Mouse (Mus musculus) erythroid progenitor cell, adult 5-6 weeks (primary cell): Measurements from ENCODE around the gene Zbp1. TPM values are rescaled to one million over a fixed set of nuclear protein-coding genes. Genes with fewer than 3 reads are reported as not detected.

Experiments used
- ATAC-seq: replicated peaks from 2 replicates; pipeline ENCODE4 v1.8.0; 2016; ENCODE audit warnings: moderate number of reproducible peaks, mild to moderate bottlenecking, moderate TSS enrichment, inconsistent platforms; ENCODE audit not compliant: poor library complexity, low FRiP score, severe bottlenecking
- total RNA-seq, 2 experiments: library from RNA; stranded (forward) in 1 of 2; stranded (reverse) in 1 of 2; fragments of 150-400 nt in 1 of 2; fragments of 186-747, 209-891 nt in 1 of 2; gene quantifications; 2 replicates each; pipeline versions ENCODE4 v1.2.3 to v1.2.4; 2015 to 2017; ENCODE audit warnings: low replicate concordance in 2 of 2

Zbp1 gene
- total RNA-seq (2015; ENCODE audit: low replicate concordance) (2.2 TPM in 1 of 2 replicates, not detected in the other), total RNA-seq (2017; ENCODE audit: low replicate concordance) (1.2 and 9.6 TPM in 2 replicates)

DNA sequence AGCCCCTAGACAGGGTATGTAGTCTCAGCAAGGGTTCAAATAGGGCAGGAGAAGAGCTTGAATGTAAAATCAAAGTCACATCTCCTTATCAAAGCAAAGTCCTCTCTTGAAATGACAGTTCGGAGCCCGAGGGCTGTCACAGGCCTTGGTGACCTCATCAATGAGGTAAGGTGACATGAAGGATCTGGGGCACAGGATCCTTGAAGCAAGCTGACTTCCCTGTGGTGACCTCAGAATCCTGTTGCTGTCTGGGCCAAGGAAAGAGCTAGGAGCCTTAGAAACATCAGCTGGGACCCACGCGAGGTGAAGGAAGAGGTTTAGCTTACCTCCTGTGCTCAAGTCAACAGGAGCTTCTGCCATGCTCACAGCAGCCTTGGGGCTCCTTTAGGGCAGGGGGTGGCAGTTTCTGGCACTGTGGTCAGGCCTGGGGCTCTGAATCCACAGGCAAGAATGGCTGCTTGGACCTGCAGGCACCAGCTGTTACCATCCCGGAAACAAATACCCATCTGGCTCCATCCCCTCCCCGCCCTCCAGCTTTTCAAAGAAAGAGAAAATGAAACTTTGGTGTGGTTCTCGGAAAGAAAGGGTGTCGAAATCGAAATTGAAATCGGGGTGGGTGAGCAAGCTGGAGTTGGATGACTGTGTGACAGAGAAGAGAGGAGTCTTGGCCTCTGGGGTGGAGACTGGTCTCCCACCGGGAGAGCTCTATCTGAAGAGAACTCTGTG lies at the start of gene Zbp1:
Gene Zbp1, minus strand, starts transcription at position 508 of the 726 bp plus-strand sequence.
- ATAC-seq: no peak

DNA sequence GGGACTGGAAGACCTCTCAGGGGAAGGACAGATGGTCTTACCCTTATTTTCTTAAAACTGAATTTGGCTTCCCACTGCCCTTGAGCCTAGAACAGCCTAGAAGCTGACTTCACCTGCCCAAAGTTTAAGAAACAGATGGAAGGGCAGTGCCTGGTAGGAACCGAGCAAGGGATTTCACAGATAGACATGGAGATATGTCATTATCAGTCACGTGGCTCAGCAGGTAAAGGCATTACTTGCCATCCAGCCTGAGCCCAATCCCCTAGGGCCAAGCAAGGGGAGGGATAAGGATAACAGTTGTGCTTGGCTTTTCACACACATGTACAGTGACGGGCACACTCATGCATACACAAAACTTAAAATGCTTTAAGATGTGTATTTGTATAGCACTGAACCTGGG lies 48.8 kb upstream of the Zbp1 start:
- ATAC-seq: no peak

DNA sequence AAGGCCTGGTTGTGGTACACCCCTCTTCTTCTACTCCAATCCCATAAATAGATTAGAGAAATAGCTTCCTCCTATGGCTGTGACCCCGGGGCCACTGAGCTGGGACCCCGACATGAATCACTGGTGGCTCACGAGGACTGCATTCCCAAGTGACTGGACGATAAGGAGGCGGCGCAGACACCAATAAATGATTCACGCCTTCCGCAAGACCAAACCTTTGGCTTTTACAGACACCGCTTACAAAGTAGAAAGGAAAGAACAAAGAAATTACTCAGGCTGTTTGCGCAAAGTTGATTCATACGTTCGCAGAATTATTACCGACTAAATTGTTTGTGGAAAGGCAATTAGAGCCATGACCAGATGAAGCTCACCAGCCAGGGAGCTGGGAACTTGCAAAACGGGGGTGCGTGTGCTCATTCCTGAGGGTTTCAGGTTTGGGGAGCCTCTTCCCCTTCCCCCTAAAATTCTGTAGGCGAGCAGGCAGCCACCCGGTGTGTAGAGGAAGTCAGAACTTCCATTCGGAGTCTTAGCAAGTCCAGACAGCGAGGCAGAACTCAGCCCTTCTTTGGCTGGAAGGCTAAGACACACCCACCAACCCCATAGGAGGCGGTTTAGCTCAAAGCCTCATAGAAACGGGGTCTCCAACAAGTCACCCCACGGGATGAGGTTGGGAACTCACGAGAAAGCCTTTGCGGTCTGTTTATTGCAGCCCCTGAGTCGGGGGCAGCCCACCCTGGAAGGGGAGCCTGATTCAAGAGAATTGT lies 47.8 kb upstream of the Zbp1 start:
- ATAC-seq: no peak

DNA sequence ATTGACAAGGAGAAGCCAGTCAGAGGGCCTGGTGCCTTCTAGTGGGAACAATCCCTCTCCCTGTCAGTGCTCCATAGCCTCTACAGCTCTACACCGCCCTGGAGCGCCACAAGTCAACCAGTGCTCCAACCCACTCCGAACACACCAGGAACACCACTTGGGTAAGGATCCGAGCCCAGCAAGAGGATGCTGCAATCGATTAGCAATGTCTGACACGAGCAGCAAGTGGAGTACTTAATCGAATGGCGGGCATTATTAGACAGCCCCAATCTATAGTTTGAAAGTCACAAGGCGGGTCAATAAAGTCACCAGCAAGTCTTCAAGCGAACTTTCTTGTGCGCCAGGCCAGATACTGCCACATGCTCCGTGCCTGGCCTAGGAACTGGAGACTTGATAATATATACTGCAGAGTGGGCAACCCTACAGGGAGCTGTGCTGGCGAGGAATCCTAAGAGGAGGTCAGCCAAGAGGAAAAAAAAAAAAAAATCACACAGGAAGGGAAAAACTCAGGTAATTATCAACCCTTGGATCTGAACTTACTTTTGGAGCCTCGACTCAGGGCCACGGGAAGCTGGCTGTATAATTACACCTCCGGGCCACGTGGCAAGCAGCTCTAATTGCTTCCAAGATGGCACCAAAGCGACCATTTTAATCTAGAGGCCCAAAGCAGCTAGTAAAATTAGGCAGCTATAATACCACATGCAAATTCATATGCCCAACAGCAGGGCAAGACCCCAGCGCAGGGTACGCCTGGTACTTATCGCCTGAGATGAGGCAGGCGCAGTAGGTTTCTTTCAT lies 46.9 kb upstream of the Zbp1 start:
- ATAC-seq: no peak

DNA sequence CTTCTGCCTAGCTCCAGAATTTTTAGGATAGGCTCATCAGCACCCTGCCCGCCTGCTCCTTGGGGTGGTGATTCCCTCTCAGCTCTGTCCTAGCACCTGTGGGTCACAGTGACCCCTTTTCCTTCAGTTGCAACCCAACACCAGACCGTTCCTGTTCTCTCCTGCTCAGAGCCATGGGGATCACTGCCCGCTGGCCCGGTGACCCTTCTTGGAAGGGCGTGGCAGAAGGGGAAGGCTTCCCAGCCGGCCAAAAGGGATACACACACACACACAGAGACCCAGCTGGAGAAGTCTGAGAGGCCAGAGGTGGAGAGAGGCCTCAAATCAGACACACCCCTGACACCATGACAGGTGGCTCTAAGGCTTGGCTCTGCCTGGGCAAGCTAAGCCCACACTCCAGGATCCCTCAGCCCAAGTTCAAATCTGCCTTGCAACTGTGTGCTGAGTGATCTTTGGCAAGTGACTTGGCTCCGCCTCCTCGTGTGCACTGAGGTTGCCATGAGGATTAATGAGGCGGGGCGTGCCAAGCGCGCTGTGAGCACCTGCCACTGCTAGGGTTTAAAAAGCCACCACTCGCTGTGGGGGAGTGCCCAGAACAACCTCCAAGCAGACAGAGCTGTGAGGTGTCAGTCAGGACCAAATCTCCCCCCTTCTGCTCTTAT lies 45.9 kb upstream of the Zbp1 start:
- ATAC-seq: no peak

DNA sequence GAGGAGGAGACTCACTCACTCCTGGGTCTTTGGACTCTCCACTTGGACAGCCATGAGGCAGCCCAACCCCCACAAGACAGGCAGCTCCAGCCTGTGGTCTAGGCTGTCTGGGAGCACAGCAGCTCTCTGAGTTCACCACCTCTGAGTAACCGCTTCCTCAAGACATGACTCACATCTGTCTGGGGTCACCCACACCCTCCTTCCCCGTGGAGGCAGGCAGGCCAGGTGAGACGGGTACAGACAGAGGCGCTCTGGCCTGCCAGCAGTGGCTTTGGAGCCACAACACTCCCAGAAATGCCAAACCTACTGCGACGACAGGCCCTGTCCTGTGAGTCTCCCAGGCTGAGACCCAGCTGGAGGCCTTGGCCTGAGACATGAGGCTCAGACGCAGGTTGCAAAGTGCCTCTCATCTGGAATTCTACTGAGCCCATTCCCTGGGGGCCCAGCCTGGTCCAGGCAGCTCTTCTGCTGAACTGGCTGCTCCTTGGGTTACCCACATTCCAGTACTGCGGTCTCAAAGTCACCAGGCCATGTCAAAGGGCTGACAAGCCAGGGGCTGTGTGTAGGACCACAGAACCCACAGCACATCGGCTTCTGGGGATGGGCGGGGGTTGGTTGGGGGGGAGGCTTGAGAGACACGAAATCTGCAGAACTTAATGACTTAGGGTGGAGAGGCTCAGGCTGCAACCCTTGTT lies 45.1 kb upstream of the Zbp1 start:
- no peak for ATAC-seq

DNA sequence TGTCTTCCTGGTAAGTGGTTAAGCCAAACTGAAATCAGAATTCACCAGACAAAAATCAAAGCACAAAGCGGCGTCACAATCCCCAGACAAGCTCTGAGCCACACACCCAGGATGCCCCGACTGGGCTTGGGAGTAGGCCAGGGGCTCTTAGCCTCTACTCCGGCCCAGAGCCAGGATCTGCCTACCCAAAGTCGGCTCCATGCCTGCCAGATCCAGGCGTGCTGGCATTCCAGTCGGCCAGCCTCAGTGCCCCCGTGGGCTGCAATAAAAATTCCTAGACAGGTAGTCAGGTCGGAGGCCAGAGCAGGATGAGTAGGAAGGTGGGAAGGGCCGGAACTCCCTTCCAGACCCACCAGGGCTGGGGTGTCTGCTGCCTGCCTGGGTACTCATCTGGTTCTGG lies 42.8 kb upstream of the Zbp1 start:
- no peak for ATAC-seq

DNA sequence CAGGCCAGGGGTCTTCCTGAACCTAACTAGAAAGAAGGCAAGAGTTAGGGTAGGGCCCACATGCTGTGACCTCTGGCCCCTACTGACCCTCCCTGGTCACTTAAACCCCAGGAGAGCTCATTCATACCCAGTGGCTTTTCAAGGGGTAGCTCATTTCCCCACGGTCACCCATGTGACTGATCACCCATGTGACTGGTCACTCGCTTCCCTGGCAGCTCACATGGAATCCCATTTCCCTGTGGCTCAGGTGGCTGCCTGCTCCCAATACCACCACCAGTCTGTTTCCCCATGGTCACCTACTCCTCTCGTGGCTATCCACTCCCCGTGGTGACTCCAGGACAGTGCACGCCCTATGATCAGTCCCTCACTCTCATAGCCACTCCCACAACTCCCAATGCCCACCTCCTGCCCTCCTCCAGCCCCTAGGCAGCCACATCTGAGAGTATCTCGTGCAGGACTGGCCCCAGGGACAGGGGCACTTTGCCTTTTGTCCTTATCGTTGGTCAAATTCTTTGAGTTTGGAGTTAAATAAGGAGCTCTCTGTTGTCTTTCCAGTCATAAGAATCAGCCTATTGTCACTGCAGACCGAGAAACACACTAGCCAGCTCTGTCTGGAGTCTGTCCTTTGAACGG lies 39.9 kb upstream of the Zbp1 start:
- ATAC-seq: no peak

DNA sequence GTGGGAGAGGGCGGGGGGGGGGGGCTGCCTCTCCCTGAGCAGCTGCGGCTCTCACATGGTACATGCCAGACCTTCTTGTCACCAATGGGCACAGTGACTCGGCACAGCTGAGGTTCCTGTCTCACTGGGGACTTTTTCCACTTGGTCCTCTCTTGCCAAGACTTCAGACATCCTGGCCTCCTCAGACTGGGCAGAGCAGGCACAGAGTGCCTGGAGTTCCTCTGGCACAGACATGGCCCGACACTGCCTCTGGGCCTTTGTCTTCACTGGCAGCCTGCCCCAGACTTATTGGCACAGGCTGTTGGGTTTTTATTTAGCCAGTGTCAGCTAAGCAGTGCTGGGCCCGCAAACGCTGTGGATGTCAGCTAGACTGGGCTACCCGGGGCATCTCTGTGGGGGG lies 38.9 kb upstream of the Zbp1 start:
- no peak for ATAC-seq

DNA sequence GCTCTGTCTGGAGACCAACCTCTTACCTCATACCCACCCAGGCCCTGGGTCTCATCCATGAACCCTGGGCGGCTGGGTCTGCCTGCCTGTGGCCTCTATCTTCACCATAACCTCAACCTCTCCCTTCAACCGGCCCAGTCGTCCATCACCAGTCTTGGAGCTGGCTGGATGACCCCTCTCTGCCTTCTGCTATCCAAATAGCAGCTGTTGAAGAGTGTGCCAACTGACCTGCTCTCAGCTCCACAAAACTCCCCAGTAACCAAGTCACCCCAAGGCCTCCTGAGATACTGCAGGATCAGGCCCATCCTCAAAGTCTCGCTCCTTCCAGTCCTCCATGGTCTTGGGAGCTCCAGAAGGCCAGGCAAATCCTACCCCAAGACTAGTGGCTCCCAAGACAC lies 37.8 kb upstream of the Zbp1 start:
- no peak for ATAC-seq

DNA sequence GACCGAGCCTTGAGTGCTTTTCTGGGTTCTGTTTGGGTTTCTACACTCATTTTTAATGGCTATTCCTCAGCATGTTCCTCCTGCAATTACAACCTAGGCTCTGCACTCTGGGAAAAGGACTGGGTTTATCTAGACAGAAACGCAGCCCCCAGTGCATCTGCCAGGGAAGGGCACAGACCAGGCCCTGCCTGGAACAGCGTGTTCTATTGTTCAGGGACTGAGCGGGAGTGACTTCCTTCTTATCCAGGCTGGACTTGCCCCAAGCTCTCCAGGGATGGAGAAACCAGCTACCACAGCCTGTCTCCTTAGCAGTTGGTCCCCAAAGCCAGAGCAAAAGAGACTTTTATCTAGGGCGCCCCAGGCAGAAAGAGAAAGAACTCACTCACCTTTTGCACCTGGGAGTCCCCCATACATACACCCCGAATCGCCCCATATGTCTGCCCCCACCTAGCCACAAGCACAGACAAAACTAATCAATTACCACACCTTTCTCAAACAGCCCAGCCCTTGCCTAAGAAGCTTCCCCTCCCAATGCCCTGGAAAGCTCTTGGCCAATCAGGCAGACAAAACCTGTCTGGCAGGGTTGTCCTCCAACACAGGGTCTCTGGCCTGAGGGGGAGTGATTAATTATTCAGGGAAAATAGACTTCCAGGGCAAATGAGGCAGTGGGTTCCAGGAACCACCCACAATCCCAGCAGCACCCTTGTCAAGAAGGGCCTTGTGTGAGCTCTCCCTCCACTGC lies 37.3 kb upstream of the Zbp1 start:
- no peak for ATAC-seq

DNA sequence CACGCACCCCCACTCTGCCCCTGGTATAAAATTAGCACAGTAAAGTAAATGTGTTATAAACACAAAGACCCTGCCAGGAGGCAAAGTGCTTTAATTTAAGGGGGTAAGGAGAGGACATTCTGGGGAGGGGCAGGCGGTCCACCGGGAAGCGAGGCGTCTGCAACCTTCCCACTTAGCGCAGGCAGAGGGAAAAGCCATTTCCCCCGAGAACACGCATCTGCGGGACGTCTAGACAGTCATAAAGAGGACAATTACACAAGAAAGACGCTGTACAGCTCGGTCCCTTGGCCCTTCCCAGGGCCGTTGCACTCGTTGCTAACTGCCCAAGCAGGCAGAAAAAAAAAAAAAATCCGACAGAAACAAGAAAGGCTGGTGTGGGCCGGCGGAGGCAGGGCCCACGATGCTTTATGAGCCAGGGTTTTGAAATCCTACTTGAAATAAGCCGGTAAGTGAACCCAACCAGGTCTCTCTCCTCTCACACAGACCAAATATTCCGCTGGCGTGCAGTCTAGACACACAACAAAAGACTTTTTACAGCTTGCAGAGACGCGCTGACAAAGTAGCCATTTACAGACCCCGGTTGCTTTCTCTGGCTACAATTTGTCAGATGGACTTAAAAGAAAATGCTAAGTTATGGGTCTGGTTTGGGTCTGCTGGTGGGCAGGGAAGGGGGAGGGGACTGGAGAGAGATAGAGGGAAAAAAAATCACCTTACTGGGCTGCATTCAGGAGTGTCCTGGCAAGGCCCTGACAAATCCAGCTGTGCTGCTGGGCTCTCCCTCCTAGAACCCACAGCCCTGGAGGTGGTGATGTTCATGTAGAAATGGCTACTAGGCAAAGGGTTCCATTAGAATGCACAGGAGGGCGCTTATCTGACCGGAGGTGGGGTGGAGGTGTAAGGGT lies 35.3 kb upstream of the Zbp1 start:
- no peak for ATAC-seq

DNA sequence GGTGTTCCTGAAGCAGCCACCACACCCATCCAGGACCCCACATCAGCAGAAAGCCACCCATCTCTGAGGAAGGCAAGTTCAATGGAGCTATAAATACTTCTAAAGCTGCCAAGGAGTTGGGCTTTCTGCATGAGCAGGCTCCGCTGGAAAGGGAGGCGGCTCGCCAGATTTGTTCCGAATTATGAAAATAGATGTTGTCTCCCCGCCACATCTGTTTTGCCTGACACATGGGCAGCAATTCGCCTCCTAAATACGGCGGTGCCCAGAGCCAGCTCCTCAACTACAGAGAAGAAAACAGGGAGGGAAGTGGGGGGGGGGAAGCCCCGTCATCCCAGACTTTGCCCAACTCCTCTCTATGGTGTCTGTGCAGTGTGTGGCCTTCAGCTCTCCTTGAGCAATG lies 33.0 kb upstream of the Zbp1 start:
- no peak for ATAC-seq

DNA sequence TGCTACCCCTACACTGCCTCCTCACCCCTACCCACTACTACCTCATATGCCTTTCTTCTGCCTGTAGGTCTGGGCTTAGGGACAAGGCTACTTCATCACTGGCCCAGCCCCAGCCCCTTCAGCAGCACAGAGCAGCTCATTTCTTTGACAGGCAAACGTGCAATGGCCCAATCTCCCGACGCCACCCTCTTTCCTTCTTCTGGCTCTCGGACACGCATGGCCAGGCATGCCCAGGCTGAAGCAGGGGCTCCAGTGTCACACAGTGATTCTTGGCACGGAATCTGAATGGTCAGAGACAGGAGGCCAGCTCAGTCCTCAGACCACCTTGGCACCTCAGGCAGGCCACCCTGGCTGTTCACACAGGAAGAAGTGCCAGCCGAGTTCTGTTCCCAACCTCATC lies 32.4 kb upstream of the Zbp1 start:
- ATAC-seq: no peak

DNA sequence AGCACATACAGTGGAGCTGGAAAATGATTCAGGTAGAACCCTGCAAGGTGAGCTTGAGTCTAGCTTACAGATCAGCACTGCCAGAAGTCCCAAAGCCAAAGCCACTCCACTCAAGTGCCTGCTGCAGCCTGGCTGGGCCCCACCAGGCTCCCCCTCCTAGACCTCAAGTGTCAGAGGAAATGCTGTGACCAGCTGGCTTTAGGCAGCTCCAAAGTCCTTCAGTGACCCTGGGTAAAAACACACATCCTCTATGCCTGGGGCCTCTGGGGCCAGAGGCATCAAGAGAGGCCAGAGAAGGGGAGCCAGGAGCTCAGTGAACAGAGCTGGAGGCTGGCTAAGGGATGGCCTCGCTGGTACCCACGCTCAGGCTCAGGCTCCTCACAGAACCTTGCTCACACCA lies 31.7 kb upstream of the Zbp1 start:
- ATAC-seq: no peak

DNA sequence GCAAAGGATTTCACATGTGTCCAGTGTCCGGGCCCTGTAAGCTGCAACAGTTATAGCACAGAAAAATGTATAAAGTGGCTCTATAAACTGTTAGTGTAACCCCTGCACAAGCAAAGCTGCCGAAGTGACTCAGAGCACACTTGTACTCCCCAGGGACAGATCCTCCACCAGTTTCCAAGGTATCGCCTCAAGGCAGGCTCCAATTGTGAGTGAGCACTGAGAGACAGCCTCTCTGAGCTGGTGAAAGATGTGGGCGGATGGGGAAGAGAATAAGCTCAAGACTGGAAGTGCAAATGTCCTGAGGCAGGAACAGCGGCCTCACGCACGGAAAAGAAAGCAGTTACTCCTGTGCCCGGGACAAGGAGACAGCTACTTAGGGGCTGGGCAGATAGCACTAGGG lies 31.2 kb upstream of the Zbp1 start:
- no peak for ATAC-seq

DNA sequence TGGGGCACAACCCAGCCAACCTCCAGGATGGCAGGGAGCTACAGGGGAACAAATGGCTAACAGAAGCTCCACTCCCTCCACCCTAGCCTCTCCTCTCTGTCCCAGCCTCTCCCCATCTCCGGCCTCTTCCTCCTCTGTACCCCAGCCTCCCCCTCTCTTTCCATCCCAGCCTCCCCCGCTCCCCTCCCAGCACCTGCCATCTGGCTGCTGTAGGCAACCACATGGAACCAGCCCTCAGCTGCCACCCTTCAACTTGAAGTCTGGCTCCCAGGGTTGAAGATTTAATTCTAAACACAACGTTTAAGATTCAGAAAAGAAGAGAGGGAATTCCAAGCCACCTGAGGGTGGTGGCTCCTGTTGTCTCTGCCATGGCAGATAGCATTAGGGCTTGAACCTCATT lies 30.7 kb upstream of the Zbp1 start:
- ATAC-seq: no peak
